Mouse (Mus musculus): ENCODE measurements around the gene Arhgef2. TPM values are rescaled to one million over a fixed set of nuclear protein-coding genes. Genes with fewer than 3 reads are reported as not detected.

Arhgef2 gene
- polyA plus RNA-seq, 1 experiment from 2014 or later, result 170 TPM

DNA sequence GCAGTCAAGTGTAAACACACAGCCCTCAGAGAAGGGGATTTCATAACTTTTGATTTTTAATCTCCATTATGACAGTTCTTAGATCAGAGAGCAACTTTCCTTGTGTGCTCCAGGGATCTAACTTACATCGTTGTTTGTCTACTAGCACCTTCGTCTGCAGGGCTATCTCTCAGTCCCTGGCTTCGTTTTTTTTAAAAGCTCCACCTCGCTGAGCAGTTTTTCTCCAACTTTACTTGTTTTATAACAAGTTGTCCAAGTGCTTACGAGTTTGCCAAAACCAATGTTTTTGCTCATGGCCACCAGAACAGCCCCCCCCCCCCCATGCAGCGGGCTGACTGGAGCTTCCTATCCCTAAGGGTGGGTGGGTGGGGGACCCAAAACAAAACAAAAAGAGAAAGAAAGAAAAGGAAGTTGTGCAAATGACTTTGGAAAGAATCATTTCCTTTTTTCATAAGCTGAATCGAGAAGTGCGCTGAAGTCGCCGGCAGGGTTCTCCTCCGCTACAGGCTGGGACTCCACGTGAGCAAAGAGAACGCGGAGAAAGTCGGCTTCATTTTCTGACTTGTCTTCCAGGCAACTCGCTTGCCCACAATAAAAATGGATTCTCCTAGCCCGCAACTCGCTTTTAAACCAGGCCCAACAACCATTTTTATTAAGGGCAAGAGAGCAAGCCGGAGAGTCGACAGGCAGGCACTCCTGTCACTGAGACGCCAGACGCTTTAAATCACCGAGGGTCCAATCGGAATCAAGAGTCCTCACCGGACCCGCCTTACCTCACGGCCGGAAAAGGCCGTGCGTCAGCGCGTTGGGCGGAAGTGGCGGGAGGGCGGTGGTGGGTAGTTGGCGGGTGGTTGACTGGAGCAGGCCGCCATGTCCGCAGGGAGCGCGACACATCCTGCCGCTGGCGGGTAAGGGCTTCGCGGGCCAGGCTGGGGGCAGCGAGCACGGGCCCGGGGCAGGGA, 79.5 kb downstream of the Arhgef2 start, which contains the start of gene Khdc4:
TSS of gene Khdc4 (plus strand) at position 824 of the 962 bp plus-strand sequence.
- peak within 1 kb of the TSS; percentile 97 for H3K4me3 ChIP-seq (ENCODE audit: low read depth, low read length)
- WGBS, result under 1% methylated on average over 47 of the region's 47 CpGs
- ATAC-seq, result peak; percentile 99
- no peaks in the 10 kb centered on the region for H3K9me3 ChIP-seq (ENCODE audit: low read length)
- no peaks in the 10 kb centered on the region for H3K27me3 ChIP-seq (replicated peaks; ENCODE audit: insufficient read depth, low read length)
- H3K27ac ChIP-seq (ENCODE audit: low read length), result peak within 1 kb of the TSS; percentile 99
- DNase-seq (ENCODE audit: low spot score), result peak; percentile 99
- peak; percentile 36 for TF ChIP-seq CTCF (IDR thresholded peaks at IDR 0.05)
- TF ChIP-seq EP300 (IDR thresholded peaks at IDR 0.05), result no peak; the same call in 1 of the 2 replicates
- peaks cover 7% of the 10 kb centered on the region; the same call in 1 of the 2 replicates for H3K4me1 ChIP-seq (ENCODE audit: insufficient read depth, low read depth, low read length)
- H3K9ac ChIP-seq (replicated peaks; ENCODE audit: low read depth), result peak within 1 kb of the TSS; percentile 98
- peaks cover under 1% of the 10 kb centered on the region; the same call in 1 of the 2 replicates for H3K36me3 ChIP-seq (ENCODE audit: insufficient read depth, low read length)
- peak within 1 kb of the TSS; percentile 71 for H3K4me2 ChIP-seq (replicated peaks; ENCODE audit: low read depth, low read length)

GRCm38 (mm10) chr3:88685958-88686451, 80.2 kb downstream of the Arhgef2 start:
- Histone ChIP-seq H3K9me3 (ENCODE audit: low read length) (no peaks in the 10 kb centered on the region), H3K4me1 (ENCODE audit: insufficient read depth, low read depth, low read length) (peaks cover 7% of the 10 kb centered on the region; the same call in 1 of the 2 replicates), H3K4me3 (ENCODE audit: low read depth, low read length) (peak overlapping the region; percentile 97), H3K4me2 (replicated peaks; ENCODE audit: low read depth, low read length) (peak overlapping the region; percentile 71), H3K36me3 (ENCODE audit: insufficient read depth, low read length) (peaks cover 8% of the 10 kb centered on the region), H3K27ac (ENCODE audit: low read length) (peak overlapping the region; percentile 99), H3K9ac (replicated peaks; ENCODE audit: low read depth) (peak overlapping the region; percentile 98), H3K27me3 (replicated peaks; ENCODE audit: insufficient read depth, low read length) (no peaks in the 10 kb centered on the region)
- peak; percentile 57 for TF ChIP-seq CTCF (IDR thresholded peaks at IDR 0.05)
- TF ChIP-seq EP300 (IDR thresholded peaks at IDR 0.05), result no peak
- peak; percentile 56 for ATAC-seq
- peak; percentile 76 for DNase-seq (ENCODE audit: low spot score)
- WGBS, result 0% methylated on average over 42 of the region's 45 CpGs

DNA sequence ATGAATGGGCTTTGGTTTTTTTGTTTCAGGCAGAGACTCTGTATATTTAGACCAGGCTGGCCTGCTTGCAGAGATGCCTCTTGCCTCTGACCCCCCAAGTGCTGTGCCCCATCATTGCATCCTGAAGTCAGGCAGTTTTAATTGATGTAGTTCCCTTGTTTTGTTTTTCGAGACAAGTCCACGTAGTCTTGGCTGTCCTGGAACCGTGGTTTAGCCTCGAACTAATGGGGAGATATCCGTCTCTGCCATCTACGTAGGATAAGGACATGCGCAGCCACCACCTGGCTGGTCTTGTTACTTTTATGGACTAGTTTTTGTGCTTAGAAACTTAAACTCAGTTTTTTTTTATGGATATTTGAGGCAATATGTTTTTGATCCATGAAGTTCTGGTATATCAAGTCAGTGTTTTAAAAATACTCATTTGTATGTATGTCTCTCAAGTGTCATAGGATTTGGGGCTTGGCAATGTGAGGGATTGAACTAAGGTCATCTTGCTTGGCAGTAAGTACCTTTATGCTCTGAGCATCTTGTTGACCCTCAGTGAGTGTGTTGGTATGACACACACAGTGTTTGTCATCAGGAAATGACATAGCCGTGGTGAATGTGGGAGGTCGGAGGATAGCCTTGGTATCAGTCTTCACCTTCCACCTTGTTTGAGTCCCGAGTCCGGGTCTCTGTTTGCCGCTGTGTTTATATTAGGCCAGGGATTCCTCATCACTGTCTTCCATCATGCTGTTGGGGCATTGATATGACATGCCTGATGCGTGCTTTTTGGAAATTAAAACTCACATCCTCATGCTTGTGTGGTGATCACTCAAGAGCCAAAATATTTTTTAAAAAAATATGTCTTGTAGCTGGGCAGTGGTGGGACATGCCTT, 81.2 kb downstream of the Arhgef2 start:
- Histone ChIP-seq H3K4me1 (ENCODE audit: insufficient read depth, low read depth, low read length) (peaks cover 7% of the 10 kb centered on the region; the same call in 1 of the 2 replicates), H3K9ac (replicated peaks; ENCODE audit: low read depth) (peak overlapping the region; percentile 98), H3K4me2 (replicated peaks; ENCODE audit: low read depth, low read length) (peak overlapping the region; percentile 71), H3K9me3 (ENCODE audit: low read length) (no peaks in the 10 kb centered on the region), H3K27me3 (replicated peaks; ENCODE audit: insufficient read depth, low read length) (no peaks in the 10 kb centered on the region), H3K27ac (ENCODE audit: low read length) (peak overlapping the region; percentile 99; the same call in 1 of the 2 replicates), H3K36me3 (ENCODE audit: insufficient read depth, low read length) (peaks cover 12% of the 10 kb centered on the region), H3K4me3 (ENCODE audit: low read depth, low read length) (peak overlapping the region; percentile 97)
- DNase-seq (ENCODE audit: low spot score) (peak; percentile 18), ATAC-seq (no peak)
- 10% methylated on average over 13 of the region's 13 CpGs for WGBS
- TF ChIP-seq CTCF (IDR thresholded peaks at IDR 0.05) (no peak), EP300 (IDR thresholded peaks at IDR 0.05) (no peak)

DNA sequence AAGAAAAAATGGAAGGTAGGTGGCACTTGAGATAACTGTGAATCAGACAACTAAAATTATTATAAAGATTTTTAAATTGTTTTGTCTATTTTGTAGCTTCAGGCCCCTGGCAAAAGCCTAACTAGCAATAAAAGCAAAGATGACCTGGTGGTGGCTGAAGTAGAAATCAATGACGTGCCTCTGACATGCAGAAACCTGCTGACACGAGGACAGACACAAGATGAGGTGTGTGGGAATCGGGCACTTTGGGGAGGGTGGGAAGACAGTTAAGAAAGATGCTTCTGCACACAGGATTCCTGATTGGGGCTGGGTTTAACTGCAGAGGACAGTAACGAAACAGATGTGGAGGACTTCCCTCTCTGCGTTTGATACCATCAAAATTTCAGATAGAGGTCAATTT, 83.3 kb downstream of the Arhgef2 start:
- Histone ChIP-seq H3K9me3 (ENCODE audit: low read length) (no peaks in the 10 kb centered on the region), H3K4me2 (replicated peaks; ENCODE audit: low read depth, low read length) (no peak overlapping the region), H3K27me3 (replicated peaks; ENCODE audit: insufficient read depth, low read length) (no peaks in the 10 kb centered on the region), H3K4me3 (ENCODE audit: low read depth, low read length) (no peak overlapping the region), H3K4me1 (ENCODE audit: insufficient read depth, low read depth, low read length) (peaks cover 7% of the 10 kb centered on the region; the same call in 1 of the 2 replicates), H3K9ac (replicated peaks; ENCODE audit: low read depth) (no peak overlapping the region), H3K27ac (ENCODE audit: low read length) (no peak overlapping the region), H3K36me3 (ENCODE audit: insufficient read depth, low read length) (peaks cover 16% of the 10 kb centered on the region)
- DNase-seq (ENCODE audit: low spot score) (no peak), ATAC-seq (no peak)
- TF ChIP-seq EP300 (IDR thresholded peaks at IDR 0.05), result no peak
- no peak for TF ChIP-seq CTCF (IDR thresholded peaks at IDR 0.05)
- 72% methylated on average over 5 of the region's 5 CpGs for WGBS

DNA sequence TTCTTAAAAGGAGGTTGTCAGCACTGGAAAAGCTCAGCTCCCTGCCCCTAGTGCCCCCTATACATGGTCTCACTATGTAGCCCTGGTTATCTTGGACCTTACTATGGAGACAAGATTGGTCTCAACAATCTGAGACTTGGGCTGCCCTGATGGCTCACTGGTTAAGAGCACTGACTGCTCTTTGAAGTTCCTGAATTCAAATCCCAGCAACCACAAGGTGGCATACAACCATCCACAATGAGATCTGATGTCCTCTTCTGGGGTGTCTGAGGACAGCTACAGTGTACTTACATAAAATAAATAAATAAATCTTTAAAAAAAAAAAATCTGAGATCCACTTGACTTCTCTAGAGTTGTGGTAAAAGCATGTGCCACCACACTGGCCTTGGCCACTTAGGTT, 89.8 kb downstream of the Arhgef2 start:
- Histone ChIP-seq H3K4me1 (ENCODE audit: insufficient read depth, low read depth, low read length) (no peaks in the 10 kb centered on the region), H3K4me3 (ENCODE audit: low read depth, low read length) (no peak overlapping the region), H3K27me3 (replicated peaks; ENCODE audit: insufficient read depth, low read length) (no peaks in the 10 kb centered on the region), H3K4me2 (replicated peaks; ENCODE audit: low read depth, low read length) (no peak overlapping the region), H3K9ac (replicated peaks; ENCODE audit: low read depth) (no peak overlapping the region), H3K27ac (ENCODE audit: low read length) (no peak overlapping the region), H3K36me3 (ENCODE audit: insufficient read depth, low read length) (peaks cover 57% of the 10 kb centered on the region), H3K9me3 (ENCODE audit: low read length) (no peaks in the 10 kb centered on the region)
- TF ChIP-seq EP300 (IDR thresholded peaks at IDR 0.05), result no peak
- TF ChIP-seq CTCF (IDR thresholded peaks at IDR 0.05), result peak; percentile 12; the same call in 1 of the 2 replicates
- ATAC-seq (no peak), DNase-seq (ENCODE audit: low spot score) (no peak)

Other genes starting within 250 kb of the Arhgef2 start
- 4.3 and 5.3 TPM in 2 replicates for gene Paqr6, start 241.4 kb upstream of the Arhgef2 start, polyA plus RNA-seq (2015; fragmentation: Nextera tagmentation; extraction: Ambion mirVana)
- 0.14 and 0.39 TPM in 2 replicates for gene Bglap3, start 233.2 kb upstream of the Arhgef2 start, polyA plus RNA-seq (2015; fragmentation: Nextera tagmentation; extraction: Ambion mirVana)
- not detected in 2 replicates for gene Bglap2, start 227.3 kb upstream of the Arhgef2 start, polyA plus RNA-seq (2015; fragmentation: Nextera tagmentation; extraction: Ambion mirVana)
- gene Bglap, start 221.5 kb upstream of the Arhgef2 start, polyA plus RNA-seq (2015; fragmentation: Nextera tagmentation; extraction: Ambion mirVana), result not detected in 2 replicates
- gene Pmf1, start 195.6 kb upstream of the Arhgef2 start, polyA plus RNA-seq (2015; fragmentation: Nextera tagmentation; extraction: Ambion mirVana), result 27.9 and 30.6 TPM in 2 replicates
- gene Slc25a44, start 180.8 kb upstream of the Arhgef2 start, polyA plus RNA-seq (2015; fragmentation: Nextera tagmentation; extraction: Ambion mirVana), result 9.3 and 11.3 TPM in 2 replicates
- gene Sema4a, start 144.8 kb upstream of the Arhgef2 start, polyA plus RNA-seq (2015; fragmentation: Nextera tagmentation; extraction: Ambion mirVana), result 9.0 and 9.2 TPM in 2 replicates
- 185 and 216 TPM in 2 replicates for gene Lmna, start 96.0 kb upstream of the Arhgef2 start, polyA plus RNA-seq (2015; fragmentation: Nextera tagmentation; extraction: Ambion mirVana)
- gene Mex3a, start 73.6 kb upstream of the Arhgef2 start, polyA plus RNA-seq (2015; fragmentation: Nextera tagmentation; extraction: Ambion mirVana), result 2.6 and 3.4 TPM in 2 replicates
- 61.4 and 61.8 TPM in 2 replicates for gene Rab25, start 57.7 kb upstream of the Arhgef2 start, polyA plus RNA-seq (2015; fragmentation: Nextera tagmentation; extraction: Ambion mirVana)
- 138 and 143 TPM in 2 replicates for gene Lamtor2, start 52.9 kb upstream of the Arhgef2 start, polyA plus RNA-seq (2015; fragmentation: Nextera tagmentation; extraction: Ambion mirVana)
- gene Ubqln4, start 52.2 kb upstream of the Arhgef2 start, polyA plus RNA-seq (2015; fragmentation: Nextera tagmentation; extraction: Ambion mirVana), result 18.4 and 22.6 TPM in 2 replicates
- 306 and 384 TPM in 2 replicates for gene Ssr2, start 30.1 kb upstream of the Arhgef2 start, polyA plus RNA-seq (2015; fragmentation: Nextera tagmentation; extraction: Ambion mirVana)
- 0.61 and 0.92 TPM in 2 replicates for gene Rxfp4, start 47.2 kb downstream of the Arhgef2 start, polyA plus RNA-seq (2015; fragmentation: Nextera tagmentation; extraction: Ambion mirVana)
- gene Khdc4, start 79.8 kb downstream of the Arhgef2 start, polyA plus RNA-seq (2015; fragmentation: Nextera tagmentation; extraction: Ambion mirVana), result 42.3 and 49.4 TPM in 2 replicates
- gene Rit1, start 110.9 kb downstream of the Arhgef2 start, polyA plus RNA-seq (2015; fragmentation: Nextera tagmentation; extraction: Ambion mirVana), result 88.6 and 98.4 TPM in 2 replicates
- 4.9 and 5.6 TPM in 2 replicates for gene Syt11, start 169.2 kb downstream of the Arhgef2 start, polyA plus RNA-seq (2015; fragmentation: Nextera tagmentation; extraction: Ambion mirVana)
- 4.6 and 5.0 TPM in 2 replicates for gene Gon4l, start 229.3 kb downstream of the Arhgef2 start, polyA plus RNA-seq (2015; fragmentation: Nextera tagmentation; extraction: Ambion mirVana)